ENCODE assay signal across 8 mouse cellular contexts in genomic region chr11:59164384-59164783, GRCm38 (mm10). TPM values are rescaled to one million over a fixed set of nuclear protein-coding genes. Genes with fewer than 3 reads are reported as not detected.
DNase-seq lines count a peak whose midpoint lies in the region; ATAC-seq lines count a peak whose summit lies in the region.

No protein-coding gene starts in this region.

- no peaks in the 10 kb centered on the region for H3K36me3 ChIP-seq in kidney, embryonic 14.5 days (ENCODE audit: control insufficient read depth, insufficient read depth, low read length)
- H3K36me3 ChIP-seq in embryonic facial prominence, embryonic 11.5 days (replicated peaks; ENCODE audit: control insufficient read depth, insufficient read depth, low read depth, low read length), result no peaks in the 10 kb centered on the region
- no peaks in the 10 kb centered on the region for H3K36me3 ChIP-seq in intestine, embryonic 16.5 days (ENCODE audit: control insufficient read depth, insufficient read depth, low read length)
- H3K36me3 ChIP-seq in neural tube, embryonic 13.5 days, result peaks cover 8% of the 10 kb centered on the region; the same call in 1 of the 2 replicates

- no peak for ATAC-seq in kidney, embryonic 14.5 days (ENCODE audit: low FRiP score, low TSS enrichment)
- no peak for ATAC-seq in embryonic facial prominence, embryonic 11.5 days (replicated peaks; ENCODE audit: insufficient number of reproducible peaks, low FRiP score, low TSS enrichment, low read depth)
- ATAC-seq in intestine, embryonic 16.5 days, result no peak
- no peak for ATAC-seq in neural tube, embryonic 13.5 days (ENCODE audit: low read depth)

- intact Hi-C loops in gastrocnemius, postnatal 14 days (cut with DNase I; ENCODE audit: low total_unique reads), result no loop called here

- peak overlapping the region; percentile 74 for H3K4me2 ChIP-seq in kidney, embryonic 14.5 days (replicated peaks; ENCODE audit: low read depth, low read length)
- no peak overlapping the region for H3K4me2 ChIP-seq in embryonic facial prominence, embryonic 11.5 days (ENCODE audit: low read depth, low read length)
- peak overlapping the region; percentile 74 for H3K4me2 ChIP-seq in intestine, embryonic 16.5 days (ENCODE audit: low read depth, low read length)
- H3K4me2 ChIP-seq in neural tube, embryonic 13.5 days, result peak overlapping the region; percentile 69

- 86% methylated on average over 9 of the region's 9 CpGs for WGBS in kidney, embryonic 14.5 days
- 89% methylated on average over 9 of the region's 9 CpGs for WGBS in embryonic facial prominence, embryonic 11.5 days
- WGBS in intestine, embryonic 16.5 days, result 76% methylated on average over 9 of the region's 9 CpGs
- WGBS in neural tube, embryonic 13.5 days, result 84% methylated on average over 9 of the region's 9 CpGs

- no peaks in the 10 kb centered on the region for H3K9me3 ChIP-seq in kidney, embryonic 14.5 days (ENCODE audit: control insufficient read depth, low read length)
- no peaks in the 10 kb centered on the region for H3K9me3 ChIP-seq in embryonic facial prominence, embryonic 11.5 days (replicated peaks; ENCODE audit: control insufficient read depth, low read length)
- no peaks in the 10 kb centered on the region for H3K9me3 ChIP-seq in intestine, embryonic 16.5 days (ENCODE audit: control insufficient read depth, low read length)
- no peaks in the 10 kb centered on the region for H3K9me3 ChIP-seq in neural tube, embryonic 13.5 days

- no peaks in the 10 kb centered on the region for H3K27me3 ChIP-seq in kidney, embryonic 14.5 days (ENCODE audit: control insufficient read depth, insufficient read depth, low read length)
- no peaks in the 10 kb centered on the region for H3K27me3 ChIP-seq in embryonic facial prominence, embryonic 11.5 days (ENCODE audit: control insufficient read depth, insufficient read depth, low read length)
- H3K27me3 ChIP-seq in intestine, embryonic 16.5 days (replicated peaks; ENCODE audit: control insufficient read depth, insufficient read depth, low read length), result no peaks in the 10 kb centered on the region
- H3K27me3 ChIP-seq in neural tube, embryonic 13.5 days, result no peaks in the 10 kb centered on the region

- no peak for DNase-seq in kidney, postnatal 25 days
- no peak for DNase-seq in embryonic facial prominence, embryonic 11.5 days (ENCODE audit: low spot score)
- DNase-seq in gastrocnemius, postnatal 14 days, result no peak
- no peak for DNase-seq in ovary, postnatal 10 days (ENCODE audit: low spot score)
- no peak for DNase-seq in left cerebral cortex, adult 9 months (ENCODE audit: low spot score in 2 of 2)

- peaks cover 7% of the 10 kb centered on the region for H3K4me1 ChIP-seq in kidney, embryonic 14.5 days (ENCODE audit: control insufficient read depth, insufficient read depth, low read length)
- H3K4me1 ChIP-seq in embryonic facial prominence, embryonic 11.5 days (ENCODE audit: control insufficient read depth, insufficient read depth, low read length), result no peaks in the 10 kb centered on the region
- peaks cover 15% of the 10 kb centered on the region for H3K4me1 ChIP-seq in intestine, embryonic 16.5 days (ENCODE audit: control insufficient read depth, insufficient read depth, low read length)
- peaks cover 22% of the 10 kb centered on the region for H3K4me1 ChIP-seq in neural tube, embryonic 13.5 days (replicated peaks)

- H3K4me3 ChIP-seq in kidney, embryonic 14.5 days (ENCODE audit: low read length), result no peak overlapping the region
- H3K4me3 ChIP-seq in embryonic facial prominence, embryonic 11.5 days (ENCODE audit: low read depth, low read length), result no peak overlapping the region
- H3K4me3 ChIP-seq in intestine, embryonic 16.5 days (ENCODE audit: low read length), result no peak overlapping the region
- peak overlapping the region; percentile 58 for H3K4me3 ChIP-seq in neural tube, embryonic 13.5 days

- H3K9ac ChIP-seq in kidney, embryonic 14.5 days (ENCODE audit: low read depth, low read length), result no peak overlapping the region
- no peak overlapping the region for H3K9ac ChIP-seq in embryonic facial prominence, embryonic 11.5 days (replicated peaks; ENCODE audit: low read length)
- no peak overlapping the region for H3K9ac ChIP-seq in intestine, embryonic 16.5 days (ENCODE audit: low read depth, low read length)
- H3K9ac ChIP-seq in neural tube, embryonic 13.5 days, result no peak overlapping the region

- no peak overlapping the region for H3K27ac ChIP-seq in kidney, embryonic 14.5 days (ENCODE audit: low read depth, low read length)
- H3K27ac ChIP-seq in embryonic facial prominence, embryonic 11.5 days (replicated peaks; ENCODE audit: low read depth, low read length), result peak overlapping the region; percentile 89; the same call in 1 of the 2 replicates
- H3K27ac ChIP-seq in intestine, embryonic 16.5 days (ENCODE audit: low read length), result 0 out of 2 replicates have a peak overlapping the region, but pooled peaks have one; percentile 54
- H3K27ac ChIP-seq in neural tube, embryonic 13.5 days (replicated peaks), result peak overlapping the region; percentile 98; the same call in 1 of the 2 replicates

RNA-seq across cellular contexts. Expression of gene Iba57, which starts 0.8 kb away (rescaled TPM):
- polyA plus RNA-seq in kidney, embryonic 14.5 days (2014; fragmentation: Nextera tagmentation; extraction: Ambion mirVana), result 2.3 and 3.6 TPM in 2 replicates
- 1.5 and 2.6 TPM in 2 replicates for polyA plus RNA-seq in embryonic facial prominence, embryonic 11.5 days (2014; fragmentation: Nextera tagmentation; extraction: Ambion mirVana)
- polyA plus RNA-seq in intestine, embryonic 16.5 days (2015; fragmentation: Nextera tagmentation; extraction: Ambion mirVana), result 7.4 and 7.7 TPM in 2 replicates
- 6.0 and 6.3 TPM in 2 replicates for polyA plus RNA-seq in neural tube, embryonic 13.5 days (2015; fragmentation: Nextera tagmentation; extraction: Ambion mirVana)
- 10 to 100 TPM in 1 of 2 experiments, 1 to 10 TPM in 1; 7.7 to 10.6 TPM for total RNA-seq in gastrocnemius, postnatal 14 days (2021)

RNA-seq across cellular contexts. Expression of gene Gjc2, which starts 18.6 kb away (rescaled TPM):
- 0.11 and 0.28 TPM in 2 replicates for polyA plus RNA-seq in kidney, embryonic 14.5 days (2014; fragmentation: Nextera tagmentation; extraction: Ambion mirVana)
- polyA plus RNA-seq in embryonic facial prominence, embryonic 11.5 days (2014; fragmentation: Nextera tagmentation; extraction: Ambion mirVana), result 0.15 TPM in 1 of 2 replicates, not detected in the other
- 0.81 and 1.4 TPM in 2 replicates for polyA plus RNA-seq in intestine, embryonic 16.5 days (2015; fragmentation: Nextera tagmentation; extraction: Ambion mirVana)
- polyA plus RNA-seq in neural tube, embryonic 13.5 days (2015; fragmentation: Nextera tagmentation; extraction: Ambion mirVana), result 0.17 TPM in 1 of 2 replicates, not detected in the other
- total RNA-seq in gastrocnemius, postnatal 14 days (2021), result under 1 TPM; 0.27 to 0.62 TPM

RNA-seq across cellular contexts. Expression of gene Guk1, which starts 27.6 kb away (rescaled TPM):
- 132 and 149 TPM in 2 replicates for polyA plus RNA-seq in kidney, embryonic 14.5 days (2014; fragmentation: Nextera tagmentation; extraction: Ambion mirVana)
- polyA plus RNA-seq in embryonic facial prominence, embryonic 11.5 days (2014; fragmentation: Nextera tagmentation; extraction: Ambion mirVana), result 121 and 139 TPM in 2 replicates
- polyA plus RNA-seq in intestine, embryonic 16.5 days (2015; fragmentation: Nextera tagmentation; extraction: Ambion mirVana), result 114 and 115 TPM in 2 replicates
- polyA plus RNA-seq in neural tube, embryonic 13.5 days (2015; fragmentation: Nextera tagmentation; extraction: Ambion mirVana), result 179 and 191 TPM in 2 replicates
- total RNA-seq in gastrocnemius, postnatal 14 days (2021), result 10 to 100 TPM; 17.1 to 20.2 TPM

RNA-seq across cellular contexts. Expression of gene Obscn, which starts 28.2 kb away (rescaled TPM):
- polyA plus RNA-seq in kidney, embryonic 14.5 days (2014; fragmentation: Nextera tagmentation; extraction: Ambion mirVana), result 0.33 and 0.51 TPM in 2 replicates
- 0.04 and 0.62 TPM in 2 replicates for polyA plus RNA-seq in embryonic facial prominence, embryonic 11.5 days (2014; fragmentation: Nextera tagmentation; extraction: Ambion mirVana)
- polyA plus RNA-seq in intestine, embryonic 16.5 days (2015; fragmentation: Nextera tagmentation; extraction: Ambion mirVana), result 0.89 and 1.0 TPM in 2 replicates
- 0.27 and 0.55 TPM in 2 replicates for polyA plus RNA-seq in neural tube, embryonic 13.5 days (2015; fragmentation: Nextera tagmentation; extraction: Ambion mirVana)
- 100 to 1,000 TPM; 708 to 848 TPM for total RNA-seq in gastrocnemius, postnatal 14 days (2021)

RNA-seq across cellular contexts. Expression of gene Mrpl55, which starts 37.9 kb away (rescaled TPM):
- polyA plus RNA-seq in kidney, embryonic 14.5 days (2014; fragmentation: Nextera tagmentation; extraction: Ambion mirVana), result 113 and 128 TPM in 2 replicates
- 89.8 and 95.2 TPM in 2 replicates for polyA plus RNA-seq in embryonic facial prominence, embryonic 11.5 days (2014; fragmentation: Nextera tagmentation; extraction: Ambion mirVana)
- polyA plus RNA-seq in intestine, embryonic 16.5 days (2015; fragmentation: Nextera tagmentation; extraction: Ambion mirVana), result 101 and 104 TPM in 2 replicates
- 89.9 and 95.6 TPM in 2 replicates for polyA plus RNA-seq in neural tube, embryonic 13.5 days (2015; fragmentation: Nextera tagmentation; extraction: Ambion mirVana)
- total RNA-seq in gastrocnemius, postnatal 14 days (2021), result 10 to 100 TPM; 36.6 to 44.3 TPM
